Mouse (Mus musculus) C2C12 (cell line): ENCODE measurements around the gene Txnrd1. TPM values are rescaled to one million over a fixed set of nuclear protein-coding genes. Genes with fewer than 3 reads are reported as not detected.
A peak's percentile ranks its signal among the peaks of the same experiment; 100 is the strongest.

Experiments
- H3K27me3 ChIP-seq: one replicate; pipeline ENCODE4 v1.6.1; 2011; ENCODE audit not compliant: control insufficient read depth, insufficient read depth, insufficient read length
- H3K36me3 ChIP-seq: one replicate; pipeline ENCODE4 v1.6.1; 2011; ENCODE audit not compliant: control insufficient read depth, insufficient read depth
- H3K4me3 ChIP-seq: one replicate; pipeline ENCODE4 v1.5.1; 2011; ENCODE audit warnings: mild to moderate bottlenecking, control low read depth; ENCODE audit not compliant: poor library complexity, insufficient read depth, severe bottlenecking
- H3K79me2 ChIP-seq: one replicate; pipeline ENCODE4 v1.6.1; 2011; ENCODE audit not compliant: control insufficient read depth, insufficient read depth
- H3K79me3 ChIP-seq: one replicate; pipeline ENCODE4 v1.6.1; 2011; ENCODE audit warnings: low read depth, control low read depth
- H3ac ChIP-seq: one replicate; pipeline ENCODE3; 2011; ENCODE audit warnings: low read depth; ENCODE audit not compliant: control insufficient read depth, insufficient read length
- CEBPB ChIP-seq: IDR thresholded peaks from one replicate; pipeline ENCODE4 v1.6.1; 2011; ENCODE audit warnings: low read depth, mild to moderate bottlenecking, control low read depth, moderate library complexity
- CTCF ChIP-seq: IDR thresholded peaks from one replicate; pipeline ENCODE4 v1.5.1; 2011; ENCODE audit not compliant: control insufficient read depth, insufficient read depth, insufficient read length
- FOSL1 ChIP-seq: IDR thresholded peaks from one replicate; pipeline ENCODE4 v1.8.0; 2011; ENCODE audit warnings: mild to moderate bottlenecking, low read length; ENCODE audit not compliant: poor library complexity, insufficient read depth, severe bottlenecking
- MAX ChIP-seq: IDR thresholded peaks from one replicate; pipeline ENCODE4 v1.6.1; 2011; ENCODE audit warnings: mild to moderate bottlenecking, control low read depth
- MYOD1 ChIP-seq: IDR thresholded peaks from one replicate; pipeline ENCODE4 v1.6.1; 2011; ENCODE audit warnings: low read depth; ENCODE audit not compliant: control insufficient read depth, insufficient read length
- MYOG ChIP-seq: IDR thresholded peaks from one replicate; pipeline ENCODE4 v1.6.1; 2011; ENCODE audit not compliant: control insufficient read depth, insufficient read length; ENCODE audit errors: extremely low read depth
- USF1 ChIP-seq: IDR thresholded peaks from one replicate; pipeline ENCODE4 v1.6.1; 2011; ENCODE audit warnings: low read depth, mild to moderate bottlenecking, control low read depth, moderate library complexity
- polyA plus RNA-seq: library from polyadenylated mRNA; unstranded; fragments of >200 nt; fragmentation: generic; extraction: Trizol; gene quantifications from one replicate; pipeline ENCODE4 v1.2.1, GENCODE M21; 2012; ENCODE audit warnings: missing spikeins

Txnrd1 gene
- polyA plus RNA-seq, 1 experiment = 172 TPM

GRCm38 (mm10) chr10:82844090-82844489 lies 10.3 kb downstream of the Txnrd1 start:
- no peaks in the 10 kb centered on the region for H3K36me3 ChIP-seq
- no peaks in the 10 kb centered on the region for H3K79me3 ChIP-seq
- TF ChIP-seq MAX (no peak), MYOG (no peak), CEBPB (no peak), MYOD1 (no peak), CTCF (no peak), FOSL1 (no peak), USF1 (no peak)
- no peak overlapping the region for H3ac ChIP-seq
- no peak overlapping the region for H3K4me3 ChIP-seq
- no peaks in the 10 kb centered on the region for H3K79me2 ChIP-seq
- no peaks in the 10 kb centered on the region for H3K27me3 ChIP-seq

- TF ChIP-seq CTCF = no peak
- no peak for TF ChIP-seq MYOG
- H3K27me3 ChIP-seq = no peaks in the 10 kb centered on the region
- H3K36me3 ChIP-seq = no peaks in the 10 kb centered on the region
- H3K79me3 ChIP-seq = no peaks in the 10 kb centered on the region
- no peaks in the 10 kb centered on the region for H3K79me2 ChIP-seq
- H3K4me3 ChIP-seq = no peak overlapping the region
- no peak overlapping the region for H3ac ChIP-seq
These were observed 11.0 kb downstream of the Txnrd1 start for GRCm38 (mm10) chr10:82844731-82845130.

GRCm38 (mm10) chr10:82847821-82848459 lies 14.2 kb downstream of the Txnrd1 start:
- TF ChIP-seq MAX = no peak
- TF ChIP-seq MYOD1 = no peak
- TF ChIP-seq USF1 = no peak
- TF ChIP-seq CEBPB = no peak
- TF ChIP-seq MYOG = no peak
- no peak for TF ChIP-seq FOSL1
- no peak for TF ChIP-seq CTCF
- H3ac ChIP-seq = no peak overlapping the region
- no peak overlapping the region for H3K4me3 ChIP-seq
- no peaks in the 10 kb centered on the region for H3K36me3 ChIP-seq
- H3K27me3 ChIP-seq = no peaks in the 10 kb centered on the region
- no peaks in the 10 kb centered on the region for H3K79me2 ChIP-seq
- no peaks in the 10 kb centered on the region for H3K79me3 ChIP-seq

- Histone ChIP-seq H3K4me3 (no peak overlapping the region), H3K79me2 (no peaks in the 10 kb centered on the region), H3K27me3 (no peaks in the 10 kb centered on the region), H3K36me3 (no peaks in the 10 kb centered on the region), H3ac (no peak overlapping the region), H3K79me3 (no peaks in the 10 kb centered on the region)
- no peak for TF ChIP-seq MYOG
- no peak for TF ChIP-seq FOSL1
- no peak for TF ChIP-seq CEBPB
- no peak for TF ChIP-seq CTCF
- no peak for TF ChIP-seq USF1
- TF ChIP-seq MAX = no peak
- TF ChIP-seq MYOD1 = no peak
These were observed 16.1 kb downstream of the Txnrd1 start for GRCm38 (mm10) chr10:82849686-82850353.

- Histone ChIP-seq H3ac (no peak overlapping the region), H3K36me3 (no peaks in the 10 kb centered on the region), H3K79me3 (no peaks in the 10 kb centered on the region), H3K79me2 (no peaks in the 10 kb centered on the region), H3K27me3 (no peaks in the 10 kb centered on the region), H3K4me3 (no peak overlapping the region)
- TF ChIP-seq MAX (no peak), MYOD1 (no peak), CEBPB (no peak), FOSL1 (no peak), MYOG (no peak), USF1 (no peak), CTCF (no peak)
These were observed 16.6 kb downstream of the Txnrd1 start for GRCm38 (mm10) chr10:82850354-82850752.

- Histone ChIP-seq H3K79me2 (no peaks in the 10 kb centered on the region), H3ac (peak overlapping the region; percentile 24), H3K36me3 (no peaks in the 10 kb centered on the region), H3K79me3 (no peaks in the 10 kb centered on the region), H3K4me3 (no peak overlapping the region), H3K27me3 (no peaks in the 10 kb centered on the region)
- TF ChIP-seq MYOG (no peak), MYOD1 (no peak), FOSL1 (peak; percentile 77)
These were observed 18.0 kb downstream of the Txnrd1 start for GRCm38 (mm10) chr10:82851751-82852150.
